Mouse (Mus musculus): Measurements from ENCODE around the gene Cnih3. TPM values are rescaled to one million over a fixed set of nuclear protein-coding genes. Genes with fewer than 3 reads are reported as not detected.
A peak's percentile ranks its signal among the peaks of the same experiment; 100 is the strongest.

The Cnih3 gene
- polyA plus RNA-seq, 1 experiment from 2014 or later = 0.33 TPM

DNA sequence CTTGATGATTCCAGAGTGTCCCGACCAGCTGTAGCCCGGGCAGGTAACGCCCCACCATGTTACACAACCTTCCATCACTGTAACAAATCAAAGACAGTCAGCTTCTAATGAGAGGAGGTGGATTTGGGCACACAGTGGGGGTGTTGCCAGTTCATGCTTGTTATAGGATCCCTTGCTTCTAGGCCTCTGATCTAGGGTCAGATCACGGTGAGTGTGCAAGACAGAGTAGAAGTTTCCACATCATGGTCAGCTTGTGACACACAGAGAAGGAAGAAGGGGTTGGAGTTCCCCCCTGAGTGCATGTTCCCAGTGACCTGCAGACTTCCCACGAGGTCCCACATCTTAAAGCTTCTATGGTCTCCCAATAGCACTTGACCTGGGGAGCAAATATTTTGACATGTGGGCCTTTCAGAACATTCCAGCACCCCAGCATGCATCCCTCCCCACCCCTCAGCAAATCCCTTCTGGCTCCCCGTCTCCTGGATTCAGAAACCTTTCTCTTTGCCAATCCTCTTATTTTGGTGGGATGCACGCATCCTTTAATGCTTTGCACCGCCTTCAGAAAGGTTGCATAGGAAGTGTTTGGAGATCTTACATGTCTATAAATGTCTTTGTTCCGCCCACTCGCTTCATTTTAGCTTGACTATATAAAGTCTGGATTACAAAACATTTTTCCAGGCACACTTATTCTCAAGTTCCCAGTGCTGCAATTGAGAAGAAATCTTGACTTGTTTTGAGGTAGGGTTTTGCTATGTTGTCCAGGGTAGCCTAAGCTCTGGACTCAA lies 24.6 kb upstream of the Cnih3 start:
- H3K36me3 ChIP-seq = no peaks in the 10 kb centered on the region
- 89% methylated on average over 10 of the region's 10 CpGs for WGBS

GRCm38 (mm10) chr1:181329110-181329509 lies 23.3 kb upstream of the Cnih3 start:
- no peak overlapping the region for H3K4me3 ChIP-seq
- 85% methylated on average over 3 of the region's 3 CpGs for WGBS
- DNase-seq (ENCODE audit: low spot score) = no peak

More for the DNA sequence above, 24.6 kb upstream of the Cnih3 start:
- H3K9me3 ChIP-seq (replicated peaks) = no peaks in the 10 kb centered on the region
- no peaks in the 10 kb centered on the region for H3K27me3 ChIP-seq (ENCODE audit: low read depth, poor library complexity, severe bottlenecking)
- DNase-seq (ENCODE audit: low spot score) = peak; percentile 13
- peaks cover 6% of the 10 kb centered on the region for H3K4me1 ChIP-seq
- H3K4me3 ChIP-seq = no peak overlapping the region
- no peak overlapping the region for H3K27ac ChIP-seq

GRCm38 (mm10) chr1:181332597-181332996 lies 19.8 kb upstream of the Cnih3 start:
- no peaks in the 10 kb centered on the region for H3K36me3 ChIP-seq
- peaks cover 6% of the 10 kb centered on the region for H3K4me1 ChIP-seq
- WGBS = 52% methylated on average over 2 of the region's 2 CpGs
- H3K9me3 ChIP-seq (replicated peaks) = no peaks in the 10 kb centered on the region
- H3K4me3 ChIP-seq = no peak overlapping the region
- no peaks in the 10 kb centered on the region for H3K27me3 ChIP-seq (ENCODE audit: low read depth, poor library complexity, severe bottlenecking)
- no peak overlapping the region for H3K27ac ChIP-seq
- DNase-seq (ENCODE audit: low spot score) = no peak

More at GRCm38 (mm10) chr1:181329110-181329509, 23.3 kb upstream of the Cnih3 start:
- Histone ChIP-seq H3K9me3 (replicated peaks) (no peaks in the 10 kb centered on the region), H3K4me1 (peaks cover 6% of the 10 kb centered on the region), H3K36me3 (no peaks in the 10 kb centered on the region), H3K27ac (no peak overlapping the region), H3K27me3 (ENCODE audit: low read depth, poor library complexity, severe bottlenecking) (no peaks in the 10 kb centered on the region)

DNA sequence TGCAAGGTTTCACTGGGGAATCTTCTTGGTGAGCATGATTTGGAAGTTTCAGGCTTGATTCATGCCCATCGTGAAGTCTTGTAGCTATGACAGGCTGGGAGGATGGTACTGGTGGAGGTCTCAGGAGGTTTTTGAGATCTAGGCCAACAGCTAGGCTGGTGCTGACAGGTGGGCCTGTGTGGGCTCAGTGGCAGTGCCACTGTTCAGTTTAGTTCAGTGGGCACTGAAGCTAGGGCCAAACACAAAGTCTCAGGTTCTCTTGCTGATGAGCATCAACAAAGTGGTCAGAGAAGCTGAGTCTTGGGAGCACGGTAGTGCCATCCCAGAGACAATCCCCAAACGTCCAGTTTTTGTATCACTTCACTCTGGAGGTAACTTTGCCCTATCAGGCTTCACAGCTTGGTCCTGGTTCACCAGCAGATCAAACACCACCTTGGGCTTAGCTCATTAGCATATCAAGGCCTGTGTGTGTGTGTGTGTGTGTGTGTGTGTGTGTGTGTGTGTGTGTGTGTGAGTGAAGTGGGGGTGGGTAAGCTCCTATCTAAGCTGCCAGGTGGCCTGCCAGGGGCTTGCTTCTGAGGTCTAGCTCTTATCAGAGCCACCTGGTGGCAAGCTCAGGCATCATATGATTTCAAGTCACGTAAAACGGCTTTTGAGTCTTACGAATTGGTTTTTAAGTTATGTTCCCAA lies 18.0 kb upstream of the Cnih3 start:
- no peak for DNase-seq (ENCODE audit: low spot score)
- WGBS = 88% methylated on average over 6 of the region's 6 CpGs

DNA sequence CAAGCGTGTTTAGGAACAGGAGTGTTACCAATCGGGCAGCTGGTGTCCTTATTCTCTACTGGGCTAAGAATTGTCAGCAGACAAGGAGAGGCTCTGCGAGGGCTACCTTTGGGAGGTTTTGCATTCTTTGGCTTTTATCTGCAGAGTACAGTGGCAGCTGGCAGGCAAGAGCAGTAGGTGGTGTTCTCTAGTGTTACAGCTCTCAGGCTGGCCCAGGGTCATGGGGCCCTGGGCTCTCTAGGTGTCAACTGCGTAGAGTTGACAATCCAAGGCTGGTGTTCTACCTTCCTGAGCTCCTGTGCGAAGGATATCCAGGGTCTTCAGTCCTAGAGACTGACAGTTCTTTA lies 17.4 kb upstream of the Cnih3 start:
- WGBS = 91% methylated on average over 5 of the region's 5 CpGs
- Histone ChIP-seq H3K9me3 (replicated peaks) (no peaks in the 10 kb centered on the region), H3K4me1 (peaks cover 6% of the 10 kb centered on the region), H3K36me3 (no peaks in the 10 kb centered on the region), H3K27me3 (ENCODE audit: low read depth, poor library complexity, severe bottlenecking) (no peaks in the 10 kb centered on the region), H3K27ac (no peak overlapping the region), H3K4me3 (no peak overlapping the region)
- no peak for DNase-seq (ENCODE audit: low spot score)

More for the DNA sequence above, 18.0 kb upstream of the Cnih3 start:
- Histone ChIP-seq H3K36me3 (no peaks in the 10 kb centered on the region), H3K27me3 (ENCODE audit: low read depth, poor library complexity, severe bottlenecking) (no peaks in the 10 kb centered on the region), H3K9me3 (replicated peaks) (no peaks in the 10 kb centered on the region), H3K4me3 (no peak overlapping the region), H3K4me1 (peaks cover 6% of the 10 kb centered on the region), H3K27ac (no peak overlapping the region)

- peak overlapping the region; percentile 17; the same call in 1 of the 2 replicates for H3K27ac ChIP-seq
Observed at GRCm38 (mm10) chr1:181335388-181335787, 17.0 kb upstream of the Cnih3 start.

GRCm38 (mm10) chr1:181336857-181337256 lies 15.6 kb upstream of the Cnih3 start:
- Histone ChIP-seq H3K9me3 (replicated peaks) (no peaks in the 10 kb centered on the region), H3K4me3 (no peak overlapping the region), H3K27ac (no peak overlapping the region), H3K36me3 (no peaks in the 10 kb centered on the region), H3K27me3 (ENCODE audit: low read depth, poor library complexity, severe bottlenecking) (no peaks in the 10 kb centered on the region), H3K4me1 (peaks cover 6% of the 10 kb centered on the region)
- WGBS = 95% methylated on average over 6 of the region's 6 CpGs
- no peak for DNase-seq (ENCODE audit: low spot score)

More at GRCm38 (mm10) chr1:181335388-181335787, 17.0 kb upstream of the Cnih3 start:
- H3K36me3 ChIP-seq = no peaks in the 10 kb centered on the region
- no peak for DNase-seq (ENCODE audit: low spot score)
- no peak overlapping the region for H3K4me3 ChIP-seq
- H3K27me3 ChIP-seq (ENCODE audit: low read depth, poor library complexity, severe bottlenecking) = no peaks in the 10 kb centered on the region
- WGBS = 95% methylated on average over 4 of the region's 4 CpGs
- no peaks in the 10 kb centered on the region for H3K9me3 ChIP-seq (replicated peaks)
- H3K4me1 ChIP-seq = peaks cover 6% of the 10 kb centered on the region

- Histone ChIP-seq H3K4me3 (no peak overlapping the region), H3K27ac (no peak overlapping the region), H3K9me3 (replicated peaks) (no peaks in the 10 kb centered on the region), H3K27me3 (ENCODE audit: low read depth, poor library complexity, severe bottlenecking) (no peaks in the 10 kb centered on the region), H3K36me3 (no peaks in the 10 kb centered on the region), H3K4me1 (no peaks in the 10 kb centered on the region)
- 84% methylated on average over 6 of the region's 6 CpGs for WGBS
- DNase-seq (ENCODE audit: low spot score) = no peak
Observed at GRCm38 (mm10) chr1:181339106-181339505, 13.3 kb upstream of the Cnih3 start.

- WGBS = 29% methylated on average over 15 of the region's 15 CpGs
- DNase-seq (ENCODE audit: low spot score) = peak; percentile 36
Observed at GRCm38 (mm10) chr1:181345547-181345946, 6.9 kb upstream of the Cnih3 start.

DNA sequence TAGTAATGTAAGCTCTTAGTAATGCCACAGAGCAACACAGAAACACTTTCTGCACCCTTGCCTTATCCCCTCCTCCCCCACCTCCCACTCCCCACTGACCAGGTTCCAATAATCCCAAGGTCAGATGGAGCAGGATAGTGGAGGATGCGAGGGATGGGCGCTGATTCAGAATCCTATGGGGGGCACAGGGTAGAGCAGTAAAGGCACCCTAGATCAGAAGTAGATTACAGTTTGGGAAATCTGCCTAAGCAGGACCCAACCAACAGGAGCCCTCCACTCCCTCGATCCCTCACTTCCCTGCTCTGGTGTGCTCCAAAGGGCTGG lies 423 bp upstream of the Cnih3 start:
- WGBS = 6% methylated on average over 3 of the region's 3 CpGs
- Histone ChIP-seq H3K4me1 (peaks cover 28% of the 10 kb centered on the region), H3K4me3 (peak overlapping the region; percentile 69), H3K27ac (peak overlapping the region; percentile 82), H3K27me3 (ENCODE audit: low read depth, poor library complexity, severe bottlenecking) (peaks cover 75% of the 10 kb centered on the region), H3K9me3 (replicated peaks) (no peaks in the 10 kb centered on the region), H3K36me3 (no peaks in the 10 kb centered on the region)
- DNase-seq (ENCODE audit: low spot score) = no peak

More at GRCm38 (mm10) chr1:181345547-181345946, 6.9 kb upstream of the Cnih3 start:
- Histone ChIP-seq H3K27me3 (ENCODE audit: low read depth, poor library complexity, severe bottlenecking) (peaks cover 22% of the 10 kb centered on the region), H3K4me3 (no peak overlapping the region), H3K4me1 (peaks cover 15% of the 10 kb centered on the region), H3K9me3 (replicated peaks) (no peaks in the 10 kb centered on the region), H3K36me3 (no peaks in the 10 kb centered on the region), H3K27ac (no peak overlapping the region)

DNA sequence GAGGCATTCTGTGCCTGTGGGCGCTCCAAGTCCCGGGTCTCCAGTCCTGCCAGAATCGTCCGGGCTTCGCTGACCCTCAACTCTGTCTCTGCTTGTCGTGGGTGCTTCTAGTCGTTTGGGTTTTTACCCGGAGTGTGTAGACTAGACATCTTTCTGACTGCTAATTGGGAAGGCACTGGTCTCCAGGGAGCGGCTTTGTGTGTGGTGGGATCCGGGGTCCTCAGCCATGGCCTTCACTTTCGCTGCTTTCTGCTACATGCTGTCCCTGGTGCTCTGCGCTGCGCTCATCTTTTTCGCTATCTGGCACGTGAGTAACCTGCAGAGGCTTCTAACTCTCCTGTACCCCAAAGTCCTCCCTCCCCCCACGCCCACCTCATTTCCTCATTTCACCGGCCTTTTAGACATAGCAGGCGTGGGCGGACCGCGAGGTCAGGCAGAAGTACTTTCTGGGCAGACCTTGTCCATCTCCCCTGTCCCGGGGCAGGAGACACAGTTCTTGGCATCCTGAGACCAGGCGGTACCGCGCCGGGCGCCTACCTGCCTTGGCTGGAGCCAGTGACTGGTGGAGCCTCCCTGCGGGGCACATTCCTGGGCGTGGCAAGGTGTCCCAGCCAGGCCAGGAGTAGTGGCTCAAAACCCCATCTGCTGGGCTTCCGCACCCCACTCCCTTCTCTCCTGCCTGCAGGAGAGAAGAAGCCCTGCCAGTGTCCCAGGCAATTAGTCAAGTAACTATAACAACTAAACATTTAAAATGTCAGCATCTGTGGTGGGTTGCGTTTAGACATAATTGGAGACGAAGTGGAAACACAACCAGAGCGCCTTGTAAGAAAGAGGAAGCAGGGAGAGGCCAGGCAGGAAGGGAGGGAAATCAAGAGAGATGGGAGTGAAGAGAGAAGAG lies 1.0 kb downstream of the Cnih3 start:
- H3K27ac ChIP-seq = no peak overlapping the region
- H3K4me1 ChIP-seq = peaks cover 24% of the 10 kb centered on the region
- peaks cover 71% of the 10 kb centered on the region for H3K27me3 ChIP-seq (ENCODE audit: low read depth, poor library complexity, severe bottlenecking)
- peak overlapping the region; percentile 69 for H3K4me3 ChIP-seq
- no peaks in the 10 kb centered on the region for H3K36me3 ChIP-seq
- no peak for DNase-seq (ENCODE audit: low spot score)
- 2% methylated on average over 33 of the region's 33 CpGs for WGBS
- no peaks in the 10 kb centered on the region for H3K9me3 ChIP-seq (replicated peaks)

DNA sequence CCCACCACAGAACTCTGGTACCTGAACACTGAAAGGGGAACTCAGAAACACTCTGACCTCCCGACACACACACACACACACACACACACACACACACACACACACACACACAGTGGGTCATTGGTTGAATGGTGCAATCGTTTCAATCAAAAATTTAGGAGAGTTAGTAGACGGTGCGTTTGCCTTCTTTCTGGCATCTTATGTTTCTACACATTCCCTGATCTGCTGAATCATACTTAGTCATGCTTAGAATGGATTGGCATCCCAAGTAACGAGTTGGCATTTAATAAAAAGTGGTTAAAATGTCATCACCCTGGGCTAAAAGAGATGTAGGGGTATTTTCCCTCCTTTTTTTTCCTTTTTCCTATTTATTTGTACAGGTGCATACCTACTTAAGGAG lies 3.3 kb downstream of the Cnih3 start:
- 88% methylated on average over 5 of the region's 5 CpGs for WGBS
- no peak for DNase-seq (ENCODE audit: low spot score)

More for the DNA sequence above, 3.3 kb downstream of the Cnih3 start:
- H3K36me3 ChIP-seq = no peaks in the 10 kb centered on the region
- H3K9me3 ChIP-seq (replicated peaks) = no peaks in the 10 kb centered on the region
- H3K27me3 ChIP-seq (ENCODE audit: low read depth, poor library complexity, severe bottlenecking) = peaks cover 61% of the 10 kb centered on the region
- no peak overlapping the region for H3K27ac ChIP-seq
- H3K4me3 ChIP-seq = no peak overlapping the region
- peaks cover 24% of the 10 kb centered on the region for H3K4me1 ChIP-seq
